Mouse (Mus musculus): Measurements from ENCODE around the gene Syt1.

GRCm38 (mm10) chr10:108610057-108610644 is 400.6 kb downstream of the Syt1 start:
- TF ChIP-seq CTCF (IDR thresholded peaks at IDR 0.05; ENCODE audit: control insufficient read depth, insufficient read depth, insufficient replicate concordance, low read depth, low read length) = no peak
- TF ChIP-seq POLR2A (IDR thresholded peaks at IDR 0.05; ENCODE audit: control insufficient read depth, low read depth, low read length) = no peak

Data from testis, adult 2 months (tissue).